Mouse (Mus musculus): ENCODE measurements at regions not wholly inside any gene's neighbourhood (a gene's known extent, or its start where the extent isn't known, plus 50 kb on each side); places are given as distances from the start of the nearest gene placed in this dataset.
A peak's percentile ranks its signal among the peaks of the same experiment; 100 is the strongest.

DNA sequence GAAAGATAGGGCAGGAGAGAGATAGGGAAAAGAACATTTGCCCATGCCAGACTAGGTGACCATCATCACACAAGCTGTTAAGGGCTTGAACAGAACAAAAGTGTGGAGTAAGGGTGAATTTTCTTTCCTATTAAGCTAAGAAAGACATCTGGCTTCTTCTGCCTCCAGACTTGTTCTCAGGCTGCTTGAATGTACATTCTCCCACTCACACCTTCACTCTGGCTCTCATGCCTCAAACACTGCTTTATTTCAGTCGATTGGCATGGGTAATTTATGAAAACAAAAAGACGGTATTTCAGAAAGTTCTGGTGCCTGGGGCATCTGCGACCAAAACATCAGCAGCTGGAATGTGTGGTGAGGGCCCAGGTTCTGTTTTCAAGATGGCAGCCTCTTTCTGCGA lies 79.1 kb downstream of the Ifi44 start:
- no peak for DNase-seq

DNA sequence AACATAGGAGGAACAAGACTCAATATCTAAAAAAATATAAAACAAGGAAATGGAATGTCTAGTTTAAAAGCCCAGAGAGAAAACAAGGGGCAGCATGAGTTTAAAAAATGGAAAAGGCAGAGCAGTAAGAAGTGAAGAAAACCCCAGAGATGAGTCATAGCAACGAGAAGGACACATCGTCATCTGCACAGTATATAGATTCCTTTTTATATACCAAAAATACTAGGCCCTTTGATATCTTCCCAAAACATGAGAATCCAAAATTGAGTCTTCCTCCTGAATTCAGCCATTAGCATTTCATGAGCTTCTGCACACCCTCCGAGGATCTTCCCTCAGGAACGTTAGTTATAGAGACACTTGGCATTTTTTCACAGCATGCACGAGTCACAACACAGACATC lies 96.5 kb downstream of the Ifi44 start:
- DNase-seq, result no peak

- no peak for DNase-seq
Measured at GRCm38 (mm10) chr3:151651524-151651923, 98.2 kb downstream of the Ifi44 start.

GRCm38 (mm10) chr3:151647637-151648036 lies 102.1 kb downstream of the Ifi44 start:
- DNase-seq, result no peak

- peak; percentile 1 for DNase-seq
Measured at GRCm38 (mm10) chr3:151639431-151640111, 110.2 kb downstream of the Ifi44 start.

GRCm38 (mm10) chr3:151638326-151638725 lies 111.4 kb downstream of the Ifi44 start:
- no peak for DNase-seq

GRCm38 (mm10) chr3:151610954-151611353 lies 138.8 kb downstream of the Ifi44 start:
- no peak for DNase-seq

DNA sequence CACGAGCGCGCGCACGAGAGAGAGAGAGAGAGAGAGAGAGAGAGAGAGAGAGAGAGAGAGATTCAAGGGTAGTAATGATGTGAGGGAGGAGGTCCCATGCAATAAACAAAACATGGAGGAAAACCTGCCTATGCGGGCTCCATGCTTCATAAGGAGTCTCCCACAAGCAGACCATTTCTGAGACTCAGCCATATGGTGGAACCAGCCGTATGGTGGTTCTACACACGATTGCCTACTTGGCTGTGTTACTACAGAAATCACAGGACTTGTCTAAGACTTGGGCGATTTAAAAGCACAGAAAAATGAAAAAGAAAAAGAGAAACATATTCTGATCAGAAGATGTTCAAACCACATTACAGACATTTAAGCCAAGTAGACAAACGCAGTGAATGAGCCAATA lies 142.1 kb downstream of the Ifi44 start:
- no peak for DNase-seq

DNA sequence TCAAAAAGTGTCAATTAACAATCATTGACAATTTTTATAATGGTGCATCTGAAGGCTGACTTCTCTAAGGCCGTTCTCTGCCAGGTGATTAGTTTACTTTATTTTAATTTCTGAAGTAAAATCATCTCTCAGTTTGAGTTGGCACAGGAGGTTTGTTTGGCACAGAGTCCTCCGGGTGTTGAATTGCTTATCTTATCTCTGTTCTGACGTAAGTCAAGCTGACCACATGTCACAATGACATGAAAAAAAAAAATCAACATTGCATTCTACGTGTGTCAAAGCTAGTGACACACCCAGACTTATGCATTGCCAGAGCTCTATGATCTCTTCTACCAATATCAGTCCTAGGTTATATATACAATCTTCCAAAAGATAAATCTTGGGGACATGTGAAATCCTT lies 146.4 kb downstream of the Ifi44 start:
- no peak for DNase-seq
